Mouse (Mus musculus) hindbrain, embryonic 11.5 days (tissue): ENCODE measurements around the gene Pxn. TPM values are rescaled to one million over a fixed set of nuclear protein-coding genes. Genes with fewer than 3 reads are reported as not detected.
"Not testable (repeated sequence)": the region's sequence is repeated elsewhere in the genome, so short reads cannot be mapped to it uniquely, and the experiment has no call there.

Experiments
- ATAC-seq: fragments of 200-750 bp; cut with Nextera tagmentation; 2 replicates; pipeline ENCODE4 v1.8.0; 2017; ENCODE audit warnings: mild to moderate bottlenecking, moderate TSS enrichment, moderate library complexity; ENCODE audit not compliant: low FRiP score
- DNase-seq: peaks from one replicate; pipeline ENCODE4 v3.0.0-alpha.2; 2015; ENCODE audit warnings: low spot score
- H3K27ac ChIP-seq: fragments of 300-500 bp; sonication (generic); 2 replicates; pipeline ENCODE4 v1.5.1; 2014; ENCODE audit warnings: mild to moderate bottlenecking, low read depth, low read length
- H3K27me3 ChIP-seq: fragments of 300-500 bp; sonication (generic); 2 replicates; pipeline ENCODE4 v1.6.1; 2014; ENCODE audit warnings: mild to moderate bottlenecking, low read length, moderate library complexity, mixed read lengths; ENCODE audit not compliant: control insufficient read depth, insufficient read depth
- H3K36me3 ChIP-seq: fragments of 300-500 bp; sonication (generic); 2 replicates; pipeline ENCODE4 v1.6.1; 2014; ENCODE audit warnings: mild to moderate bottlenecking, low read length, moderate library complexity, mixed read lengths; ENCODE audit not compliant: control insufficient read depth, insufficient read depth
- H3K4me1 ChIP-seq: fragments of 300-500 bp; sonication (generic); replicated peaks from 2 replicates; pipeline ENCODE4 v1.6.1; 2014; ENCODE audit warnings: low read length, mixed read lengths; ENCODE audit not compliant: control insufficient read depth, insufficient read depth
- H3K4me2 ChIP-seq: fragments of 300-500 bp; sonication (generic); replicated peaks from 2 replicates; pipeline ENCODE4 v1.6.1; 2014; ENCODE audit warnings: mild to moderate bottlenecking, low read depth, low read length
- H3K4me3 ChIP-seq: fragments of 300-500 bp; sonication (generic); 2 replicates; pipeline ENCODE4 v1.5.1; 2014; ENCODE audit warnings: low read depth, low read length
- H3K9ac ChIP-seq: fragments of 300-500 bp; sonication (generic); 2 replicates; pipeline ENCODE4 v1.6.1; 2014; ENCODE audit warnings: low read depth, low read length
- H3K9me3 ChIP-seq: fragments of 300-500 bp; sonication (generic); 2 replicates; pipeline ENCODE4 v1.6.1; 2016; ENCODE audit warnings: low read length; ENCODE audit not compliant: control insufficient read depth
- WGBS: fragments of 180-500 bp; shearing (Covaris S2); extraction: QIAGEN DNeasy Blood & Tissue Kit; methylation state at CpG from one replicate; pipeline ENCODE4 v1.1.7; 2014; 5-methylcytosine and 5-hydroxymethylcytosine counted together
- polyA plus RNA-seq: library from polyadenylated mRNA; unstranded; fragments of >200 nt; fragmentation: Nextera tagmentation; extraction: Ambion mirVana; gene quantifications from 2 replicates; pipeline ENCODE4 v1.2.1, GENCODE M21; 2014

The Pxn gene
- polyA plus RNA-seq, 1 experiment from 2014 or later = 10.1 TPM

DNA sequence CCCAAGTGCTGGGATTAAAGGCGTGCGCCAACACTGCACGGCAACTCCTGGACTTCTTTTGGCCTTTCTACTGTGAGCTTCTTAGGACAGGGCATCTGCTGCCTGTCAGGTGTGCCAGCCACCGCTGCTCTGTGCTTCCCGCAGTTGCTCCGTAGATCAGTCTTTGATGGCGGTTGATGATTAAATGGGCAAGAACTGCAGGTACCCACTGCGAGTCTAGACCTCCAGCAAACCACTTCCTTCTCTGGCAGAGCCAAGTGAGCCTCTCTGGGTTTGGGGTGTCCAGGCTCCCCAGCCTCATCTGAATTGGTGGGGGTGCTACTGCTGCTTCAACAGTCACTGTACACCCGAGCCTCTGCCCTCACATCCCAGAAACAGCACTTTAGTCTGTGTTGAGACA is 11.0 kb downstream of the Pxn start:
- WGBS = 95% methylated on average over 9 of the region's 9 CpGs
- H3K36me3 ChIP-seq = no peaks in the 10 kb centered on the region
- ATAC-seq = no peak

GRCm38 (mm10) chr5:115518214-115518613 is 11.7 kb downstream of the Pxn start:
- ATAC-seq, H3K9ac ChIP-seq, H3K27me3 ChIP-seq, H3K36me3 ChIP-seq, H3K9me3 ChIP-seq, H3K4me3 ChIP-seq, H3K4me2 ChIP-seq, DNase-seq, H3K27ac ChIP-seq, H3K4me1 ChIP-seq: not testable (repeated sequence)
- 94% methylated on average over 8 of the region's 8 CpGs for WGBS

More for the DNA sequence above, 11.0 kb downstream of the Pxn start:
- Histone ChIP-seq H3K9ac (no peak overlapping the region), H3K4me2 (no peak overlapping the region), H3K27me3 (no peaks in the 10 kb centered on the region), H3K4me1 (no peaks in the 10 kb centered on the region), H3K27ac (no peak overlapping the region), H3K9me3 (no peaks in the 10 kb centered on the region), H3K4me3 (no peak overlapping the region)
- DNase-seq = no peak

- peaks cover 7% of the 10 kb centered on the region; the same call in 1 of the 2 replicates for H3K4me1 ChIP-seq
- H3K4me3 ChIP-seq = no peak overlapping the region
- WGBS = 66% methylated on average over 21 of the region's 21 CpGs
- H3K27me3 ChIP-seq = no peaks in the 10 kb centered on the region
- H3K36me3 ChIP-seq = no peaks in the 10 kb centered on the region
- no peak for DNase-seq
- no peak overlapping the region for H3K4me2 ChIP-seq
- no peak overlapping the region for H3K9ac ChIP-seq
- H3K9me3 ChIP-seq = no peaks in the 10 kb centered on the region
- ATAC-seq = no peak
- no peak overlapping the region for H3K27ac ChIP-seq
Observed at GRCm38 (mm10) chr5:115520325-115520869, 13.9 kb downstream of the Pxn start.

GRCm38 (mm10) chr5:115521553-115522461 is 15.3 kb downstream of the Pxn start:
- DNase-seq (no peak), ATAC-seq (no peak)
- Histone ChIP-seq H3K27ac (no peak overlapping the region), H3K4me1 (peaks cover 7% of the 10 kb centered on the region; the same call in 1 of the 2 replicates), H3K9ac (no peak overlapping the region), H3K4me2 (no peak overlapping the region), H3K27me3 (no peaks in the 10 kb centered on the region), H3K9me3 (no peaks in the 10 kb centered on the region), H3K4me3 (no peak overlapping the region), H3K36me3 (no peaks in the 10 kb centered on the region)
- 64% methylated on average over 21 of the region's 21 CpGs for WGBS

DNA sequence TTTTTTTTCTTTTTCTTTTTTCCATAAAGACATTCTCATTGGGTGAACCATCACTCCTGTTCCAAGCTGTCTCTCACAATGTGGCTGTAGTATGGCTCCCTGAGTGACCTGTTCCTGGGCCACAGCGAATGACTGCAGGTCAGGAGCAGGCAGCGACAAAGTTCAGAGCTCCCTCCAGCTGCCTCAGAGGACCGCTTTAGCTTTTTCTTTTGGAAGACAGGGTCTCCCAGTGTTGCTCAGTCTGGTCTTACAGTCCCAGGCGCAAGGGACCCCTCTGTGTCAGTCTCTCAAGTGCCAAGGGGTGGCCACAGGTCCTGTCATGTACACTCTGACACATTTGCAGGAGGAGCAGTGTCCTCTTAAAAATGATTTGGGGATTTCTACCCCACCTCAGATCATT is 16.1 kb downstream of the Pxn start:
- Histone ChIP-seq H3K27me3 (no peaks in the 10 kb centered on the region), H3K9me3 (no peaks in the 10 kb centered on the region), H3K9ac (no peak overlapping the region), H3K4me1 (peaks cover 7% of the 10 kb centered on the region; the same call in 1 of the 2 replicates), H3K4me3 (no peak overlapping the region), H3K4me2 (no peak overlapping the region), H3K27ac (no peak overlapping the region), H3K36me3 (no peaks in the 10 kb centered on the region)
- 64% methylated on average over 4 of the region's 4 CpGs for WGBS
- ATAC-seq = no peak
- DNase-seq = no peak

DNA sequence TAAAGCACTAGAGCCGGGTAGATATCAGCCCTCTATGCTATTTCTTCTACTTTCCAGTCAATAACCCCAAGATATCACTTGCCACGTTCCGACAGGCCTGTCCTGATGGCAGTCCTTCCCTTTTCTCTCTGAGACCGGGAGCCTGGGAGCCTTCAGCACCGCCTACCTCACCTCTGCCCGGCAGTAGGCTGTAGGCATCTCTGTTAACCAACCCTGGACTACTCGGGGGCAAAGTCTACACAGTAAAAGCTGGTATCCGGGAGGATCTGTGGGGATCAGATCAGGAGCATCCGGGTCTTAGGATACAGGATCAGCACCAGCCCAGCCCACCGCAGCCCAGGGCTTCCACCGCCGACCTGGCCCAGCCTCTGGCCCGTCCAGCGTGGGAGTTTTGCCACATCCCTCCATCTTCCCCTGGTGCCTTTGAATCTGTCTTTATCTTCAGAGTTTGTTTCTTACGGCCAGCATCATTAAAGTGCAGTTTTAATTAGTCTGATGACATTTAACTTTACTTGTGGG is 16.6 kb downstream of the Pxn start:
- Histone ChIP-seq H3K9me3 (no peaks in the 10 kb centered on the region), H3K36me3 (no peaks in the 10 kb centered on the region), H3K4me3 (no peak overlapping the region), H3K9ac (no peak overlapping the region; the same call in 1 of the 2 replicates), H3K4me1 (peaks cover 7% of the 10 kb centered on the region; the same call in 1 of the 2 replicates), H3K4me2 (no peak overlapping the region), H3K27ac (no peak overlapping the region), H3K27me3 (no peaks in the 10 kb centered on the region)
- 76% methylated on average over 15 of the region's 15 CpGs for WGBS
- DNase-seq (no peak), ATAC-seq (no peak)

DNA sequence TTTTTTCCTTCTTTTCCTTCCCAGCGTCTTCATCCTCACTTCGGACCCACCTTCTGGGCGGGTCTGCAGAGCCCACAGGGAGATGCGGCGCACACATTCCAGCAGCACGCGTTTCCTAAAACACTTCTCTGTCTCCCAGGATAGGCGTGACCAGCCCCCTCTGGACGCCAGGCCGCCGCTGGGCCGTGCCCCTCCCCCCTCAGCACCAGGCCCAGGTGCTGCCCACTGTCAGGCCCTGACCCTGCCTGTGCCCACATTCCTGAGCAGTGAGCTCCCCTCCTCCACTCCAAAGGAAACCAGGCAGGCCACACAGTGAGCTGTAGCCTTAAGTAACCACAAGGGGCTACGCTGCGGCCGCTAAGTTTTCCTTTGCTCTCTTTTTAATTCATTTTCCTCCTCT is 17.5 kb downstream of the Pxn start:
- no peak overlapping the region for H3K9ac ChIP-seq
- H3K36me3 ChIP-seq = no peaks in the 10 kb centered on the region
- peak overlapping the region; percentile 20; the same call in 1 of the 2 replicates for H3K4me2 ChIP-seq
- DNase-seq (no peak), ATAC-seq (no peak)
- WGBS = 6% methylated on average over 15 of the region's 15 CpGs
- H3K27me3 ChIP-seq = no peaks in the 10 kb centered on the region
- H3K9me3 ChIP-seq = no peaks in the 10 kb centered on the region
- H3K4me1 ChIP-seq = peaks cover 7% of the 10 kb centered on the region; the same call in 1 of the 2 replicates
- H3K27ac ChIP-seq = peak overlapping the region; percentile 25; the same call in 1 of the 2 replicates
- no peak overlapping the region for H3K4me3 ChIP-seq

GRCm38 (mm10) chr5:115524471-115524870 is 18.0 kb downstream of the Pxn start:
- ATAC-seq = no peak
- Histone ChIP-seq H3K4me2 (no peak overlapping the region; the same call in 1 of the 2 replicates), H3K27ac (no peak overlapping the region)

More at GRCm38 (mm10) chr5:115524471-115524870, 18.0 kb downstream of the Pxn start:
- Histone ChIP-seq H3K4me3 (no peak overlapping the region), H3K9ac (no peak overlapping the region), H3K27me3 (no peaks in the 10 kb centered on the region), H3K36me3 (no peaks in the 10 kb centered on the region), H3K9me3 (no peaks in the 10 kb centered on the region), H3K4me1 (peaks cover 7% of the 10 kb centered on the region; the same call in 1 of the 2 replicates)
- 53% methylated on average over 12 of the region's 12 CpGs for WGBS
- DNase-seq = no peak
